Mouse (Mus musculus): ENCODE results near the gene Gm10260.

- no peak for TF ChIP-seq POLR2A (IDR thresholded peaks at IDR 0.05; ENCODE audit: insufficient read depth, low read length)
- TF ChIP-seq CTCF (IDR thresholded peaks at IDR 0.05; ENCODE audit: low read depth, low read length), result no peak
Measured at GRCm38 (mm10) chr13:97774740-97775425, 14.5 kb upstream of the Gm10260 start.

Measured in ES-Bruce4 (cell line).